Comparison of ENCODE assay signal across 21 mouse cellular contexts in the genomic region with DNA sequence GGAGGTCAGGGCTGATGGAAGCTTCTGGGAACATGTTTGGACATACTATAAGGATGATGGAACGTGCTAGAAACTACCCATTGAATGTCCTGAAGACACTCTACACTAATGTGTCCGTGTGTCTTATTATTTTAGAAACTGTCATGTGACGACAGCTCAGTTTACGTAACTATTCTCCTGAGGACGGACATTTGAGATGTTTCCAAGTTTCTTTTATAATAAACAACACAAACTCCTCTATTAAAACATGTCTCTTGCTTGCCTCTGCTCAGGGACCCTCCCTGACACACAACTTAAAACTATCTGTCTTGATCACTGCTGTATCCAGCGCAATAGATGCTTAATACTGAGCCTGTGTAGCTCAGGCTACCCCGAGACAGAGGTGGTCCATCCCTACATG. TPM values are rescaled to one million over a fixed set of nuclear protein-coding genes. Genes with fewer than 3 reads are reported as not detected.
DNase-seq lines count a peak whose midpoint lies in the region; ATAC-seq and TF ChIP-seq lines count a peak whose summit lies in the region.
"Had no signal": no experiment of that assay in that cellular context is flagged by ENCODE, and none has a peak within 500 bp of the region (broad histone marks: within the 10 kb centered on the region; RNA-seq: fewer than 3 reads in every experiment).

No protein-coding gene starts in this region.

- H3K4me2 ChIP-seq in liver, embryonic 11.5 days = no peak overlapping the region
- H3K4me2 ChIP-seq: embryonic facial prominence, embryonic 13.5 days; forebrain, embryonic 12.5 days; forebrain, embryonic 15.5 days; heart, embryonic 11.5 days; heart, embryonic 15.5 days; hindbrain, embryonic 13.5 days; intestine, embryonic 15.5 days had no signal

- no peaks in the 10 kb centered on the region for H3K9me3 ChIP-seq in liver, embryonic 11.5 days (ENCODE audit: control insufficient read depth, low read length)
- H3K9me3 ChIP-seq: embryonic facial prominence, embryonic 10.5 days; embryonic facial prominence, embryonic 13.5 days; forebrain, embryonic 12.5 days; forebrain, embryonic 15.5 days; heart, embryonic 15.5 days; hindbrain, embryonic 10.5 days; hindbrain, embryonic 13.5 days; intestine, embryonic 15.5 days had no signal

- peaks cover 27% of the 10 kb centered on the region for H3K4me1 ChIP-seq in liver, adult 2 months (ENCODE audit: control insufficient read depth, insufficient read depth, low read length)
- 0 out of 2 replicates have a peak, but pooled peaks cover 3% of the 10 kb centered on the region for H3K4me1 ChIP-seq in liver, embryonic 11.5 days (replicated peaks; ENCODE audit: control insufficient read depth, insufficient read depth, low read length)
- H3K4me1 ChIP-seq in brown adipose tissue, adult 24 weeks (ENCODE audit: control insufficient read depth, insufficient read depth, insufficient read length, low read length) = no peaks in the 10 kb centered on the region
- H3K4me1 ChIP-seq: embryonic facial prominence, embryonic 10.5 days; embryonic facial prominence, embryonic 13.5 days; forebrain, embryonic 12.5 days; forebrain, embryonic 15.5 days; hindbrain, embryonic 10.5 days; hindbrain, embryonic 13.5 days had no signal

- WGBS in liver, adult 2 months = 66% methylated on average over 7 of the region's 7 CpGs
- 90% methylated on average over 7 of the region's 7 CpGs for WGBS in liver, embryonic 11.5 days

- intact Hi-C loops in gastrocnemius, adult 2 months (cut with DNase I) = loop anchor here (2.0 kb wide), 1 partner anchor 47 kb away; no protein-coding TSS in a partner anchor
- intact Hi-C loops in gastrocnemius, postnatal 36 days (cut with DNase I) = loop anchor here (2.0 to 5.0 kb wide), 2 partner anchors 45 to 362 kb away; partner anchors contain the start of gene Lrp1
- intact Hi-C loops in left cerebral cortex, postnatal 25 days (cut with DNase I) = no loop called here
- intact Hi-C loops in left cerebral cortex, postnatal 10 days (cut with DNase I) = loop anchor here (5.0 kb wide), 1 partner anchor 47 kb away; the partner anchor contains the start of gene Lrp1

- no peaks in the 10 kb centered on the region for H3K27me3 ChIP-seq in liver, adult 2 months (ENCODE audit: control insufficient read depth, insufficient read depth, low read length)
- no peaks in the 10 kb centered on the region for H3K27me3 ChIP-seq in liver, embryonic 11.5 days (replicated peaks; ENCODE audit: control insufficient read depth, insufficient read depth, low read length)
- H3K27me3 ChIP-seq: embryonic facial prominence, embryonic 13.5 days; forebrain, embryonic 12.5 days; forebrain, embryonic 15.5 days; heart, embryonic 15.5 days; hindbrain, embryonic 13.5 days; intestine, embryonic 15.5 days had no signal

- no peak overlapping the region for H3K4me3 ChIP-seq in gastrocnemius, adult 2 months
- H3K4me3 ChIP-seq in liver, adult 2 months (ENCODE audit: insufficient read depth, low read depth, low read length) = no peak overlapping the region
- no peak overlapping the region for H3K4me3 ChIP-seq in liver, embryonic 11.5 days (ENCODE audit: low read depth, low read length)
- no peak overlapping the region for H3K4me3 ChIP-seq in brown adipose tissue, adult 24 weeks (ENCODE audit: insufficient read depth, low read depth, low read length)
- H3K4me3 ChIP-seq: embryonic facial prominence, embryonic 10.5 days; embryonic facial prominence, embryonic 13.5 days; erythroblast, embryonic 14.5 days; forebrain, embryonic 12.5 days; forebrain, embryonic 15.5 days; heart, embryonic 15.5 days; hindbrain, embryonic 10.5 days; hindbrain, embryonic 13.5 days; intestine, embryonic 15.5 days had no signal

- no peak for TF ChIP-seq POLR2A in liver, adult 2 months (IDR thresholded peaks at IDR 0.05; ENCODE audit: extremely low read depth, insufficient read depth, low read length)

- no peak overlapping the region for H3K9ac ChIP-seq in liver, adult 2 months (ENCODE audit: low read depth, low read length)
- no peak overlapping the region for H3K9ac ChIP-seq in liver, embryonic 11.5 days (ENCODE audit: low read depth, low read length)
- H3K9ac ChIP-seq: embryonic facial prominence, embryonic 13.5 days; forebrain, embryonic 12.5 days; forebrain, embryonic 15.5 days; heart, embryonic 15.5 days; hindbrain, embryonic 13.5 days; intestine, embryonic 15.5 days had no signal

- H3K36me3 ChIP-seq in liver, adult 2 months (ENCODE audit: control insufficient read depth, insufficient read depth, low read length) = peaks cover 57% of the 10 kb centered on the region
- H3K36me3 ChIP-seq in liver, embryonic 11.5 days (ENCODE audit: control insufficient read depth, insufficient read depth, low read length) = peaks cover 20% of the 10 kb centered on the region

- no peak for TF ChIP-seq CTCF in gastrocnemius, adult 2 months (IDR thresholded peaks at IDR 0.05)
- TF ChIP-seq CTCF in liver, adult 2 months (IDR thresholded peaks at IDR 0.05; ENCODE audit: low read depth, low read length) = no peak

- peak overlapping the region; percentile 76 for H3K27ac ChIP-seq in gastrocnemius, adult 2 months
- H3K27ac ChIP-seq in liver, adult 2 months (replicated peaks; ENCODE audit: insufficient read depth, low read depth, low read length) = 0 out of 2 replicates have a peak overlapping the region, but pooled peaks have one; percentile 8
- H3K27ac ChIP-seq in liver, embryonic 11.5 days (ENCODE audit: low read depth, low read length) = no peak overlapping the region
- H3K27ac ChIP-seq in brown adipose tissue, adult 24 weeks (replicated peaks; ENCODE audit: low read depth, low read length) = peak overlapping the region; percentile 92
- H3K27ac ChIP-seq: embryonic facial prominence, embryonic 10.5 days; embryonic facial prominence, embryonic 13.5 days; forebrain, embryonic 12.5 days; forebrain, embryonic 15.5 days; heart, embryonic 15.5 days; hindbrain, embryonic 10.5 days; hindbrain, embryonic 13.5 days; intestine, embryonic 15.5 days had no signal

- no peaks in the 10 kb centered on the region; the same call in 1 of the 2 replicates for H3K79me2 ChIP-seq in liver, adult 2 months (ENCODE audit: control insufficient read depth, insufficient read depth, low read length)

- ATAC-seq in liver, embryonic 11.5 days (replicated peaks; ENCODE audit: low FRiP score) = no peak
- ATAC-seq: activated CD4-positive, CD25-positive, alpha-beta regulatory T cell, adult 4 months; CD4-positive, CD25-positive, alpha-beta regulatory T cell, adult 4 months had no signal

- no peak for DNase-seq in gastrocnemius, adult 2 months
- DNase-seq in gastrocnemius, postnatal 36 days = no peak
- no peak for DNase-seq in liver, adult 2 months (ENCODE audit: extremely low read depth, low read depth, low spot score)
- no peak for DNase-seq in liver, embryonic 11.5 days (ENCODE audit: low spot score)
- no peak for DNase-seq in left cerebral cortex, postnatal 25 days (ENCODE audit: low spot score in 2 of 2)
- no peak for DNase-seq in left cerebral cortex, postnatal 10 days (ENCODE audit: extremely low spot score in 1 of 2, low spot score in 2 of 2)

RNA-seq across cellular contexts. Expression of gene Nxph4, which starts 41.4 kb away (rescaled TPM):
- under 1 TPM; 0.17 to 0.23 TPM for total RNA-seq in gastrocnemius, adult 2 months (2021)
- total RNA-seq in gastrocnemius, postnatal 36 days (2021) = under 1 TPM; 0.20 TPM
- total RNA-seq in liver, adult 2 months (2014; rRNA removed) = not detected in 2 replicates
- 0.05 TPM in 1 of 2 replicates, not detected in the other for polyA plus RNA-seq in liver, adult 2 months (2012; rRNA removed)
- 0.56 TPM in 1 of 2 replicates, not detected in the other for polyA plus RNA-seq in liver, embryonic 11.5 days (2014; fragmentation: Nextera tagmentation; extraction: Ambion mirVana)
- polyA plus RNA-seq in brown adipose tissue, adult 24 weeks (2012; ENCODE audit: insufficient read depth, insufficient read length, missing spikeins) = not detected in 2 replicates
- total RNA-seq in left cerebral cortex, postnatal 25 days (2021) = 1 to 10 TPM; 5.5 to 6.9 TPM
- 1 to 10 TPM; 5.8 to 8.5 TPM for total RNA-seq in left cerebral cortex, postnatal 10 days (2021)
- total RNA-seq: granulocyte monocyte progenitor cell, adult 5-6 weeks; MEL had no signal
- polyA plus RNA-seq: activated CD4-positive, CD25-positive, alpha-beta regulatory T cell, adult 4 months; CD4-positive, CD25-positive, alpha-beta regulatory T cell, adult 4 months; erythroblast, embryonic 14.5 days had no signal

RNA-seq across cellular contexts. Expression of gene Lrp1, which starts 45.2 kb away (rescaled TPM):
- total RNA-seq in gastrocnemius, adult 2 months (2021) = 10 to 100 TPM; 34.6 to 71.3 TPM
- total RNA-seq in gastrocnemius, postnatal 36 days (2021) = 10 to 100 TPM; 48.6 to 49.1 TPM
- 193 and 278 TPM in 2 replicates for total RNA-seq in liver, adult 2 months (2014; rRNA removed)
- polyA plus RNA-seq in liver, adult 2 months (2012; rRNA removed) = 354 and 373 TPM in 2 replicates
- 35.7 and 36.8 TPM in 2 replicates for polyA plus RNA-seq in liver, embryonic 11.5 days (2014; fragmentation: Nextera tagmentation; extraction: Ambion mirVana)
- polyA plus RNA-seq in brown adipose tissue, adult 24 weeks (2012; ENCODE audit: insufficient read depth, insufficient read length, missing spikeins) = 43.8 and 47.2 TPM in 2 replicates
- total RNA-seq in left cerebral cortex, postnatal 25 days (2021) = 100 to 1,000 TPM; 277 to 285 TPM
- total RNA-seq in left cerebral cortex, postnatal 10 days (2021) = 100 to 1,000 TPM; 264 to 283 TPM

RNA-seq across cellular contexts. Expression of gene Shmt2, which starts 53.5 kb away (rescaled TPM):
- 10 to 100 TPM; 22.7 to 28.9 TPM for total RNA-seq in gastrocnemius, adult 2 months (2021)
- total RNA-seq in gastrocnemius, postnatal 36 days (2021) = 10 to 100 TPM; 23.4 to 26.4 TPM
- 130 and 154 TPM in 2 replicates for total RNA-seq in liver, adult 2 months (2014; rRNA removed)
- polyA plus RNA-seq in liver, adult 2 months (2012; rRNA removed) = 309 and 324 TPM in 2 replicates
- polyA plus RNA-seq in liver, embryonic 11.5 days (2014; fragmentation: Nextera tagmentation; extraction: Ambion mirVana) = 261 and 286 TPM in 2 replicates
- polyA plus RNA-seq in brown adipose tissue, adult 24 weeks (2012; ENCODE audit: insufficient read depth, insufficient read length, missing spikeins) = 15.5 and 16.7 TPM in 2 replicates
- total RNA-seq in left cerebral cortex, postnatal 25 days (2021) = 10 to 100 TPM; 25.7 to 29.9 TPM
- 10 to 100 TPM; 28.3 to 32.8 TPM for total RNA-seq in left cerebral cortex, postnatal 10 days (2021)
